Mouse (Mus musculus) MEL (cell line): ENCODE data around the gene 1810010D01Rik.

Experiments
- CTCF ChIP-seq, 3 experiments: IDR thresholded peaks in 2 of 3; conservative IDR thresholded peaks in 1 of 3; 2 replicates each; pipeline ENCODE4 v1.5.1; 2011 to 2012; ENCODE audit warnings: low read length in 3 of 3, low read depth in 2 of 3, mild to moderate bottlenecking in 2 of 3, improper control_type of control experiment in 1 of 3, inconsistent platforms in 1 of 3, mixed read lengths in 1 of 3, moderate library complexity in 1 of 3; ENCODE audit not compliant: control insufficient read depth in 1 of 3, insufficient read depth in 1 of 3, poor library complexity in 1 of 3, severe bottlenecking in 1 of 3
- GATA1 ChIP-seq: IDR thresholded peaks from 2 replicates; pipeline ENCODE4 v1.6.1; 2011; ENCODE audit warnings: low read depth, low read length, improper control_type of control experiment
- POLR2A ChIP-seq, 2 experiments: IDR thresholded peaks; 2 replicates each; pipeline ENCODE4 v1.6.1; 2011 to 2012; ENCODE audit warnings: low read length in 2 of 2, mild to moderate bottlenecking in 2 of 2, control low read depth in 1 of 2, improper control_type of control experiment in 1 of 2, low read depth in 1 of 2, moderate library complexity in 1 of 2; ENCODE audit not compliant: control insufficient read depth in 1 of 2, insufficient read depth in 1 of 2, poor library complexity in 1 of 2
- USF2 ChIP-seq, 2 experiments: IDR thresholded peaks; 2 replicates each; pipeline ENCODE4 v1.6.1; 2011 to 2012; ENCODE audit warnings: improper control_type of control experiment in 2 of 2, low read length in 2 of 2, borderline replicate concordance in 1 of 2, inconsistent platforms in 1 of 2, low read depth in 1 of 2, mild to moderate bottlenecking in 1 of 2; ENCODE audit not compliant: insufficient read depth in 1 of 2
- ZNF384 ChIP-seq: IDR thresholded peaks from 2 replicates; pipeline ENCODE4 v1.6.1; 2012; ENCODE audit warnings: low read depth, mild to moderate bottlenecking, inconsistent platforms, low read length, improper control_type of control experiment

DNA sequence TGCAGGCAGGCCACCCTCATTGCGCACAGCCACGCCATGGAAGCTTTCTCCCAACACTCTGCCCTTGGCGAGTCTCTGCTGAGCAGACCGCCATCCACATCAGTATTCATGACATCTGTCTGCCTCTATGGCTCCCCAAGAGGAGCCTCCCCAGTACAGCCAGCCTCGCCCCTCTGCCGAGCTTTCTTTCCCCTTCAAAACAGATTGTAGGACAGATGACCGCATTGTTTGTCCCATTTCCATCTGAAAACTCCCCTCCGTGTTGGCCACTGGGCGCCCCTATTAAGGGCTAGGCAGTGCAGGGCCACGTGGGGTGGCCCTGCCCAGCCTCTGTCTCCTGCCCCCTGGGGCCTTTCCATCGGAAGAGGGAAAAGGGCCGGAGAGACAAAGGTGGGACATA is 34.8 kb downstream of the 1810010D01Rik start:
- TF ChIP-seq CTCF (IDR thresholded peaks at IDR 0.05 in 2 of 3, conservative IDR thresholded peaks at IDR 0.05 in 1 of 3; ENCODE audit: control insufficient read depth in 1 of 3, insufficient read depth in 1 of 3, low read depth in 2 of 3, low read length in 3 of 3, poor library complexity in 1 of 3, severe bottlenecking in 1 of 3) (no peak), ZNF384 (no peak), POLR2A (IDR thresholded peaks at IDR 0.05; ENCODE audit: control insufficient read depth in 1 of 2, insufficient read depth in 1 of 2, low read depth in 1 of 2, low read length in 2 of 2, poor library complexity in 1 of 2) (no peak), USF2 (IDR thresholded peaks at IDR 0.05; ENCODE audit: borderline replicate concordance in 1 of 2, insufficient read depth in 1 of 2, low read depth in 1 of 2, low read length in 2 of 2) (no peak), GATA1 (no peak)
